Mouse (Mus musculus) erythroblast, embryonic 14.5 days (primary cell): ENCODE results near the gene Zfp882.

Experiments
- GATA1 ChIP-seq: IDR thresholded peaks from 2 replicates; pipeline ENCODE4 v1.6.1; 2012; ENCODE audit warnings: low read length, inconsistent platforms, mixed read lengths
- TAL1 ChIP-seq: IDR thresholded peaks from 3 replicates; pipeline ENCODE4 v1.6.1; 2012; ENCODE audit warnings: low read length, inconsistent platforms, mixed read lengths

- TF ChIP-seq TAL1 (no peak), GATA1 (no peak)
Measured at GRCm38 (mm10) chr8:71950482-71951221, 42.2 kb downstream of the Zfp882 start, which contains the start of gene Zfp961.
